Mouse (Mus musculus): ENCODE measurements around the gene Tmem189.

- TF ChIP-seq CTCF (IDR thresholded peaks at IDR 0.05; ENCODE audit: low read depth) (no peak), EP300 (IDR thresholded peaks at IDR 0.05; ENCODE audit: low read depth) (no peak)
These were observed 5.9 kb upstream of the Tmem189 start for GRCm38 (mm10) chr2:167695491-167695890.

Data from heart, postnatal 0 days (tissue).